In genomic region chr13:83951163-83951562, GRCm38 (mm10) we compare ENCODE assay signal across 19 mouse cellular contexts.
DNase-seq lines count a peak whose midpoint lies in the region; ATAC-seq and TF ChIP-seq lines count a peak whose summit lies in the region.
"Had no signal": no experiment of that assay in that cellular context is flagged by ENCODE, and none has a peak within 500 bp of the region (broad histone marks: within the 10 kb centered on the region; RNA-seq: fewer than 3 reads in every experiment).

No protein-coding gene starts in this region.

- H3K9ac ChIP-seq in forebrain, embryonic 13.5 days: no peak overlapping the region
- no peak overlapping the region for H3K9ac ChIP-seq in forebrain, postnatal 0 days
- H3K9ac ChIP-seq in forebrain, embryonic 15.5 days (replicated peaks): no peak overlapping the region
- H3K9ac ChIP-seq in midbrain, embryonic 11.5 days (ENCODE audit: low read length): no peak overlapping the region
- H3K9ac ChIP-seq in midbrain, embryonic 16.5 days (ENCODE audit: low read depth, low read length): no peak overlapping the region
- H3K9ac ChIP-seq: embryonic facial prominence, embryonic 13.5 days; embryonic facial prominence, embryonic 15.5 days had no signal

- H3K9me3 ChIP-seq in forebrain, embryonic 13.5 days (replicated peaks): no peaks in the 10 kb centered on the region
- H3K9me3 ChIP-seq in forebrain, postnatal 0 days (ENCODE audit: low read length): no peaks in the 10 kb centered on the region
- H3K9me3 ChIP-seq in forebrain, embryonic 15.5 days: no peaks in the 10 kb centered on the region
- H3K9me3 ChIP-seq in forebrain, embryonic 10.5 days: no peaks in the 10 kb centered on the region
- no peaks in the 10 kb centered on the region for H3K9me3 ChIP-seq in midbrain, embryonic 11.5 days (ENCODE audit: control insufficient read depth, low read length)
- no peaks in the 10 kb centered on the region for H3K9me3 ChIP-seq in midbrain, embryonic 16.5 days (replicated peaks; ENCODE audit: control insufficient read depth, low read length, poor library complexity, severe bottlenecking)
- H3K9me3 ChIP-seq: embryonic facial prominence, embryonic 13.5 days; embryonic facial prominence, embryonic 15.5 days had no signal

- H3K27me3 ChIP-seq in forebrain, embryonic 13.5 days: no peaks in the 10 kb centered on the region
- H3K27me3 ChIP-seq in forebrain, postnatal 0 days (ENCODE audit: insufficient read depth, low read length): no peaks in the 10 kb centered on the region
- no peaks in the 10 kb centered on the region for H3K27me3 ChIP-seq in forebrain, embryonic 15.5 days
- H3K27me3 ChIP-seq in forebrain, embryonic 10.5 days (ENCODE audit: poor library complexity, severe bottlenecking): no peaks in the 10 kb centered on the region
- no peaks in the 10 kb centered on the region for H3K27me3 ChIP-seq in midbrain, embryonic 11.5 days (ENCODE audit: control insufficient read depth, insufficient read depth, low read length)
- no peaks in the 10 kb centered on the region for H3K27me3 ChIP-seq in midbrain, embryonic 16.5 days (ENCODE audit: control insufficient read depth, insufficient read depth, low read depth, low read length)
- H3K27me3 ChIP-seq: embryonic facial prominence, embryonic 13.5 days; embryonic facial prominence, embryonic 15.5 days had no signal

- no peak for DNase-seq in forebrain, postnatal 0 days
- DNase-seq in forebrain, embryonic 10.5 days (ENCODE audit: extremely low spot score, low spot score): no peak
- DNase-seq in midbrain, embryonic 11.5 days (ENCODE audit: low spot score, missing footprints): peak; percentile 82
- DNase-seq in cerebellum, postnatal 14 days: no peak
- DNase-seq: adrenal gland, adult 2 months; adrenal gland, postnatal 10 days; adrenal gland, postnatal 25 days; cerebellum, adult 11-12 months; cerebellum, adult 2 months; cerebellum, adult 9-10 months; cerebellum, postnatal 10 days; cerebellum, postnatal 36 days; gastrocnemius, adult 2 months had no signal

- H3K4me3 ChIP-seq in forebrain, embryonic 13.5 days: no peak overlapping the region
- no peak overlapping the region for H3K4me3 ChIP-seq in forebrain, postnatal 0 days (ENCODE audit: low read depth, low read length)
- no peak overlapping the region for H3K4me3 ChIP-seq in forebrain, embryonic 15.5 days
- H3K4me3 ChIP-seq in forebrain, embryonic 10.5 days: no peak overlapping the region
- H3K4me3 ChIP-seq in midbrain, embryonic 11.5 days (ENCODE audit: low read depth, low read length): no peak overlapping the region
- no peak overlapping the region for H3K4me3 ChIP-seq in midbrain, embryonic 16.5 days (ENCODE audit: low read depth, low read length)
- H3K4me3 ChIP-seq: embryonic facial prominence, embryonic 13.5 days; embryonic facial prominence, embryonic 15.5 days; erythroblast, embryonic 14.5 days; gastrocnemius, adult 2 months had no signal

- H3K27ac ChIP-seq in forebrain, embryonic 13.5 days: no peak overlapping the region
- no peak overlapping the region for H3K27ac ChIP-seq in forebrain, postnatal 0 days (ENCODE audit: low read depth, low read length)
- H3K27ac ChIP-seq in forebrain, embryonic 15.5 days (replicated peaks): no peak overlapping the region
- H3K27ac ChIP-seq in forebrain, embryonic 10.5 days: no peak overlapping the region
- no peak overlapping the region for H3K27ac ChIP-seq in midbrain, embryonic 11.5 days (ENCODE audit: low read depth, low read length)
- no peak overlapping the region for H3K27ac ChIP-seq in midbrain, embryonic 16.5 days (ENCODE audit: low read length)
- H3K27ac ChIP-seq: embryonic facial prominence, embryonic 13.5 days; embryonic facial prominence, embryonic 15.5 days; gastrocnemius, adult 2 months had no signal

- peak; percentile 46; the same call in 1 of the 2 replicates for ATAC-seq in forebrain, embryonic 13.5 days
- ATAC-seq in forebrain, postnatal 0 days: no peak
- peak; percentile 55; the same call in 1 of the 2 replicates for ATAC-seq in forebrain, embryonic 15.5 days (replicated peaks)
- ATAC-seq in midbrain, embryonic 11.5 days (ENCODE audit: low FRiP score): peak; percentile 46; the same call in 1 of the 2 replicates
- ATAC-seq in midbrain, embryonic 16.5 days: no peak

- no peak for TF ChIP-seq CTCF in forebrain, postnatal 0 days (IDR thresholded peaks at IDR 0.05; ENCODE audit: low read depth)

- no peak overlapping the region for H3K4me2 ChIP-seq in forebrain, embryonic 13.5 days
- no peak overlapping the region for H3K4me2 ChIP-seq in forebrain, postnatal 0 days (ENCODE audit: low read depth)
- H3K4me2 ChIP-seq in forebrain, embryonic 15.5 days (replicated peaks): no peak overlapping the region
- no peak overlapping the region for H3K4me2 ChIP-seq in midbrain, embryonic 11.5 days
- no peak overlapping the region for H3K4me2 ChIP-seq in midbrain, embryonic 16.5 days (ENCODE audit: low read length)
- H3K4me2 ChIP-seq: embryonic facial prominence, embryonic 13.5 days; embryonic facial prominence, embryonic 15.5 days had no signal

- H3K36me3 ChIP-seq in forebrain, embryonic 13.5 days (ENCODE audit: poor library complexity, severe bottlenecking): no peaks in the 10 kb centered on the region
- H3K36me3 ChIP-seq in forebrain, postnatal 0 days (ENCODE audit: insufficient read depth): no peaks in the 10 kb centered on the region
- H3K36me3 ChIP-seq in forebrain, embryonic 15.5 days: no peaks in the 10 kb centered on the region
- no peaks in the 10 kb centered on the region for H3K36me3 ChIP-seq in forebrain, embryonic 10.5 days (replicated peaks)
- H3K36me3 ChIP-seq in midbrain, embryonic 11.5 days (ENCODE audit: control insufficient read depth, insufficient read depth, low read length): no peaks in the 10 kb centered on the region
- H3K36me3 ChIP-seq in midbrain, embryonic 16.5 days (ENCODE audit: control insufficient read depth, insufficient read depth, low read length): no peaks in the 10 kb centered on the region
- H3K36me3 ChIP-seq: embryonic facial prominence, embryonic 13.5 days; embryonic facial prominence, embryonic 15.5 days had no signal

- H3K4me1 ChIP-seq in forebrain, embryonic 13.5 days: peaks cover 10% of the 10 kb centered on the region; the same call in 1 of the 2 replicates
- H3K4me1 ChIP-seq in forebrain, postnatal 0 days (ENCODE audit: insufficient read depth): no peaks in the 10 kb centered on the region
- no peaks in the 10 kb centered on the region for H3K4me1 ChIP-seq in forebrain, embryonic 15.5 days
- H3K4me1 ChIP-seq in forebrain, embryonic 10.5 days: peaks cover 12% of the 10 kb centered on the region
- H3K4me1 ChIP-seq in midbrain, embryonic 11.5 days (ENCODE audit: control insufficient read depth, insufficient read depth, low read length): no peaks in the 10 kb centered on the region
- H3K4me1 ChIP-seq in midbrain, embryonic 16.5 days (ENCODE audit: control insufficient read depth, insufficient read depth, low read length): no peaks in the 10 kb centered on the region; the same call in 1 of the 2 replicates
- H3K4me1 ChIP-seq: embryonic facial prominence, embryonic 13.5 days; embryonic facial prominence, embryonic 15.5 days had no signal

Comparison
In these comparisons a context has a peak if more than half of its experiments do, and no peak if none do; other contexts are left out.
1. ATAC-seq: peak in forebrain, embryonic 13.5 days (single experiment), forebrain, embryonic 15.5 days (single experiment) and midbrain, embryonic 11.5 days (single experiment); none in forebrain, postnatal 0 days (single experiment) and midbrain, embryonic 16.5 days (single experiment).